Mouse (Mus musculus): ENCODE data around the gene Spin2g.
"Not testable (repeated sequence)": the region's sequence is repeated elsewhere in the genome, so short reads cannot be mapped to it uniquely, and the experiment has no call there.

Spin2g gene

GRCm38 (mm10) chrX:34238633-34239032, at the start of gene Spin2g:
Gene Spin2g, minus strand, starts transcription at chrX:34238733.
- DNase-seq = not testable (repeated sequence)
